Mouse (Mus musculus) right cerebral cortex, postnatal 25 days (tissue): ENCODE measurements around the gene Rfx3.
A peak's percentile ranks its signal among the peaks of the same experiment; 100 is the strongest.

Experiments
- DNase-seq: peaks from one replicate; pipeline ENCODE4 v3.0.0; 2022

Rfx3 gene

GRCm38 (mm10) chr19:28010471-28011395 lies at the start of gene Rfx3:
TSS of gene Rfx3 (minus strand) at chr19:28011166.
- peak; percentile 50 for DNase-seq

GRCm38 (mm10) chr19:28052058-28052457 lies 41.1 kb upstream of the Rfx3 start:
- DNase-seq: no peak

GRCm38 (mm10) chr19:28051571-28051970 lies 40.6 kb upstream of the Rfx3 start:
- no peak for DNase-seq

- no peak for DNase-seq
These were observed 38.3 kb upstream of the Rfx3 start for GRCm38 (mm10) chr19:28049280-28049679.

GRCm38 (mm10) chr19:28046806-28047205 lies 35.8 kb upstream of the Rfx3 start:
- no peak for DNase-seq

- no peak for DNase-seq
These were observed 34.0 kb upstream of the Rfx3 start for GRCm38 (mm10) chr19:28044950-28045349.

GRCm38 (mm10) chr19:28011718-28012499 lies 943 bp upstream of the Rfx3 start:
- peak; percentile 84 for DNase-seq

GRCm38 (mm10) chr19:28011396-28011717 lies 391 bp upstream of the Rfx3 start:
- DNase-seq: peak; percentile 97

GRCm38 (mm10) chr19:28009587-28010281 lies 1.2 kb downstream of the Rfx3 start:
- DNase-seq: no peak

GRCm38 (mm10) chr19:28004190-28004589 lies 6.8 kb downstream of the Rfx3 start:
- DNase-seq: no peak

GRCm38 (mm10) chr19:28003474-28003873 lies 7.5 kb downstream of the Rfx3 start:
- no peak for DNase-seq

GRCm38 (mm10) chr19:28002708-28003107 lies 8.3 kb downstream of the Rfx3 start:
- no peak for DNase-seq

GRCm38 (mm10) chr19:27992800-27993199 lies 18.2 kb downstream of the Rfx3 start:
- no peak for DNase-seq

GRCm38 (mm10) chr19:27988746-27989145 lies 22.2 kb downstream of the Rfx3 start:
- no peak for DNase-seq

- no peak for DNase-seq
These were observed 43.4 kb downstream of the Rfx3 start for GRCm38 (mm10) chr19:27967590-27967989.

- DNase-seq: no peak
These were observed 49.7 kb downstream of the Rfx3 start for GRCm38 (mm10) chr19:27961271-27961670.

GRCm38 (mm10) chr19:27935453-27935852 lies 75.5 kb downstream of the Rfx3 start:
- no peak for DNase-seq

GRCm38 (mm10) chr19:27931136-27931535 lies 79.8 kb downstream of the Rfx3 start:
- DNase-seq: no peak

- DNase-seq: no peak
These were observed 84.6 kb downstream of the Rfx3 start for GRCm38 (mm10) chr19:27926378-27926777.

- no peak for DNase-seq
These were observed 91.9 kb downstream of the Rfx3 start for GRCm38 (mm10) chr19:27919040-27919439.

- DNase-seq: no peak
These were observed 94.5 kb downstream of the Rfx3 start for GRCm38 (mm10) chr19:27916446-27916845.

- DNase-seq: no peak
These were observed 104.0 kb downstream of the Rfx3 start for GRCm38 (mm10) chr19:27906976-27907375.

GRCm38 (mm10) chr19:27905976-27906375 lies 105.0 kb downstream of the Rfx3 start:
- no peak for DNase-seq
